Mouse (Mus musculus): ENCODE measurements at regions not wholly inside any gene's neighbourhood (a gene's known extent, or its start where the extent isn't known, plus 50 kb on each side); places are given as distances from the start of the nearest gene placed in this dataset.

DNA sequence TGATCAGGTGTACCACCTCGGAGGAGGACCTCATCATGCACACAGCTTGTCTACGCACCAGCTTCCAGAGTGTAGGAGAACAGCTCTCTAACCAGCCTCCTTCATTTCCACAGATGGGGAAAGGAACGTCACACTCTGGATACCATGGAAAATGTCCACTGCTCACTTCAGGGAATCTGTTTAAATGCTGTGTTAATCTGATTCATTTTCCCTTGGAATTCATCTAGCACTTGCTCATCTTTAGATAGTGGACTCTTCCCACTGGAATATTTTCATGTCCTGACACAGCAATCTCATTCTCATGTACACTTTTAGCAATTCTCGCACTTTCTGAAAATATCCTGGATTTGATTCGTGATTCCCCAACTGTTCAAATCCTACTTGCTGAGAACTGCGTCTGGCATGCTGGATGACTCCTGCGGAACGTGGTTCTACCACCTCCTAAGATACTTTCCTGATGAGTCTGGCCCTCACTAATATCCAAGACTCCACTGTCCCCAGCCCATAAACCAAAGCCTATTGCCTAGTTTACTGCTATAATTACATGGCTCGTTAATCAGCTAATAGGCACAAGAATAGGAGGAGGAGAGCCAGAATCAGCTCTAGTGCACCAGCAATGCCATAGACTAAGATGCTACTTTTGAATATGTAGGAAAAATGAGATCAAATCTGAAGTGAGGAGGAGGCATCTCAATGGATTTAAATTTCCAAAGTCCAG lies 56.0 kb upstream of the Bdnf start:
- peak overlapping the region; percentile 48; the same call in 1 of the 2 replicates for H3K27ac ChIP-seq
- intact Hi-C loops (cut with DNase I), result loop anchor here (1.0 to 10.0 kb wide), 6 partner anchors 60 to 1334 kb away; no protein-coding TSS in a partner anchor

DNA sequence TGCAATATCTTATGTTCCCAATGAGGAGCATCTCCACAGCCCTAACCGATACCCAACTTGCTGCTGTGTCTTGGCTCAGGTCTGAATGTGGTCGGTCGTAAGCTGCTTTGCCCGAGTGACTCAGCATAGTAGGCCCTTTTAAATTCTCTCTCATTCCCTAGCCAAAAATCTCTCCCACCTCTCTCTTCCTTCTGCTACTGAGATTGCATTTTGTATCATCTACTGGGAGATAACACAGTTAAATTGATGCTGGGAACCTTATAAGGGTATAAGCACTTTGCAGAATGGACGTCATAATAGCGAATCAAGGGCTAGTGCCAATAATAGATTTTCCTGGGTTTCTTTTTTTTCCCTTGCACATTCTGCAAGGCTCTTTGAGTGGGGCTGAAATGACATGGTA lies 54.8 kb upstream of the Bdnf start:
- H3K4me3 ChIP-seq, result no peak overlapping the region
- intact Hi-C loops (cut with DNase I), result loop anchor here (1.0 to 10.0 kb wide), 5 partner anchors 73 to 1335 kb away; no protein-coding TSS in a partner anchor

More for the DNA sequence above, 56.0 kb upstream of the Bdnf start:
- H3K4me3 ChIP-seq, result no peak overlapping the region
- peak in 1 of 2 experiments; percentile 18 for DNase-seq (ENCODE audit: extremely low spot score in 1 of 2, low spot score in 2 of 2)
- no peak for TF ChIP-seq CTCF (IDR thresholded peaks at IDR 0.05)

DNA sequence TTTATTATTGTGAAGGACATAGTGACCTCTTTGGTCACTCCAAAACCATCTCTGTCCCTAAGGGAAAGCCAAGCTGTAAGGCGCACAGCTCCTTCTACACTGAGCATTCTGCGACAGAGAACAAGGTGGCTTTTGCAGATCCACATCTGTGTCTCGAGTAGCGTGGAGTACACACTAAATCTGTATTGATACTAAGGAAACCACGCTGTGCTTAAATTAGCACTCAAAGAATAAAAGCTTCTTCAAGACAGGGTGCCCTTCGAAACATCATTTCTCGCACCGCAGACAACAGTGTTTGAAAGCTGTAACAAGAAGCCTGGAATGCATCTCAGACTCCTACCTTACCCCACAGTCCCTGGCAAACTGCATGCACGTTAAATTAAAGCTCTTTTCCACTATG lies 52.9 kb upstream of the Bdnf start:
- Histone ChIP-seq H3K4me3 (no peak overlapping the region), H3K27ac (no peak overlapping the region)
- no peak for TF ChIP-seq CTCF (IDR thresholded peaks at IDR 0.05)
- intact Hi-C loops (cut with DNase I), result no loop called here
- no peak for DNase-seq (ENCODE audit: extremely low spot score in 1 of 2, low spot score in 2 of 2)

More for the DNA sequence above, 54.8 kb upstream of the Bdnf start:
- DNase-seq (ENCODE audit: extremely low spot score in 1 of 2, low spot score in 2 of 2), result peak in 1 of 2 experiments; percentile 9
- TF ChIP-seq CTCF (IDR thresholded peaks at IDR 0.05), result no peak
- H3K27ac ChIP-seq, result peak overlapping the region; percentile 41
